Mouse (Mus musculus) ovary, postnatal 10 days (tissue): ENCODE results near the gene Rftn1.
"Not testable (repeated sequence)": the region's sequence is repeated elsewhere in the genome, so short reads cannot be mapped to it uniquely, and the experiment has no call there.

ENCODE experiments used
- DNase-seq: peaks from one replicate; pipeline ENCODE4 v3.0.0; 2022; ENCODE audit warnings: low spot score

Gene Rftn1

DNA sequence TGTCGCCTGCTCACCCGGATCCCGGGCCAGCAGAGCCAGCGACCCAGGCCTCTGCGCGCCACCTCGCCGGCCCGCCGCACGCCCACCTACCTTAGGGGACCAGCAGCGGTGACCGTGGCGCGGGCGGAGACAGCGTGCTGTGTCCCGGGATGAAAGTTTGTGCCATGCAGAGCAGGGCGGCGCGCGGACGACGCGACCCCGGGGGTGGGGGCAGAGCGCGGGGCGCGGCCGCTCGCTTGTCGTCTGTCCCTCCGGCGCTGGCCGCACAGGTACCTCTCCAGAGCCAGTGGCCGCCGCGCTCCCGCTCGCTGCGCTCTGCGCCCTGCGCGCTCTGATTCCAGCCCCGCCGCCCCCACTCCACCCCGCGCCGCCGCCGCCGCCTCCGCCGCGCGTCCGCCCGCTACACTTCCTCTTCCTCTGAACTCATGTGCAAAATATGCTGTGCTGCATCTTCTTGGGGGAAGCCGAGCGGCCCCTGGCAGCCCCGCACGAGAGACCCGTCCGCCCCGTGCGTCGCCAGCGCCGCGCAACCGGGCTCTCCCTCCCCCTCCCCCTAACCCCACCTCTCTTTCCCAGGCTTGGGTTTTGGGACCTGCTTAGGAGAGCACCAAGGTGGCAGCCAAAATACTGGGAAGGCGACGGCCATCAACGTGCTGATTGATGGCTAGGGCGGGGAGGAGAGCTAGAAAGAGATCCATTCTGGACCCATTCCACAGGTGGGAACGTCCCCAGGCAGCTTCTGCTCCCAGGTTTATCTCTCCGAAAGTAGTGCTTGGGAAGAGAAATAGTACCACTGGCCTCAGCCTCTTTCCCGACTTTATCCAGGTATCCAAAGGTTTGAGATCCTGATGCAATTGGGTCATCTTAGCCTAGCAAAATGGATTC, at the start of gene Rftn1:
TSS of gene Rftn1 (minus strand) at position 544 of the 885 bp plus-strand sequence.
- peak; percentile 21 for DNase-seq

- DNase-seq: no peak
Observed at GRCm38 (mm10) chr17:50237818-50238610, 47.5 kb upstream of the Rftn1 start.

DNA sequence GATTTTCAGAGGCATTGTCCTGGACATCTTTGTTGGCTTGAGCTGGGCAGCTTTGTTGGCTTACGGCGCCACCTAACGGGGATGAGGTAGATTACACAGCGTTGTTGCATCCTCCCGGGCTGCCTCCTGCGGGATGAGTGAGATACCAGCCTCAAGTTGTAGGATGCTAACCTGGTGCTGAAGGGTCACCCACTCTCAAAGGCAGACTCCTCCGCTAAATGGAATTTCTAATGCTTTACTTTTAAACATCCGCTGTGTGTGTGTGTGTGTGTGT, 46.9 kb upstream of the Rftn1 start:
- peak; percentile 59 for DNase-seq

- no peak for DNase-seq
Observed at GRCm38 (mm10) chr17:50236702-50237435, 46.4 kb upstream of the Rftn1 start.

- DNase-seq: no peak
Observed at GRCm38 (mm10) chr17:50235943-50236701, 45.6 kb upstream of the Rftn1 start.

DNA sequence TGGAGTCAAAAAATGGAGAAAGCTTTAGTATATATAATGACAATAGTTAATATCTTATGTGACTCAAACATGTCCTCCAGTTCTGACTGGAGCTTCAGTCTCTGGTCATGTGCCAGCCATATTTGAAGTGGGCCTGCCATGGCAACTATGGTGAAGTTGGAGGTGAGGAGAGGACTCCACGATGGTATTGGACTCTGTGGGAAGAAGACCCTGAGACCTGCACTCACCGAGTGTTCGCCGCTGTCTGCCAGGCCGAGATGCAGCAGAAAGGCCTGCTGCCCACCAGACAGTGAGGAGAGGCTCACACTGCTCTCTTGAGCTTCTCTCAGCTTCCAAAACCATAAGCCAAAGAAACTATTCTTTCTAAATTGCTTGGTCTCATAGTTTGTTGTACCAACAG, 43.5 kb upstream of the Rftn1 start:
- DNase-seq: no peak

DNA sequence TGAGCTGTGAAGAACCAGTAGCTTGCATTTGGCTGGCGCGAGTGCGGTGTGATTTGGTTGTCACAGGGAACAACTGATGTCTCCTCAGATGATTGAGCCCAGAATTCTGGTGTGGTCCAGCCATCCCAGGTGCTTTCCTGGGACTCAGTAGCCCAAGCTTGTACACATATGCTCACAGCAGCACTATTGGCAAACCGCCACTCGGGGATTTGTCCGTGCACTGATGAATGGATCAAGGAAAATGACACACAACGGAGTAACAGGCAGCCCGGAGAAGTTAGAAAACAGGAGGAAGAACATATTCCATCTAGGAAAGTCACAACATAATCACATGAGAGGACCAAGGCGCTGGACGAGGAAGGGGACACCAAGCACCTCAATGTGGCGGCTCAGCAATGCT, 42.3 kb upstream of the Rftn1 start:
- no peak for DNase-seq

DNA sequence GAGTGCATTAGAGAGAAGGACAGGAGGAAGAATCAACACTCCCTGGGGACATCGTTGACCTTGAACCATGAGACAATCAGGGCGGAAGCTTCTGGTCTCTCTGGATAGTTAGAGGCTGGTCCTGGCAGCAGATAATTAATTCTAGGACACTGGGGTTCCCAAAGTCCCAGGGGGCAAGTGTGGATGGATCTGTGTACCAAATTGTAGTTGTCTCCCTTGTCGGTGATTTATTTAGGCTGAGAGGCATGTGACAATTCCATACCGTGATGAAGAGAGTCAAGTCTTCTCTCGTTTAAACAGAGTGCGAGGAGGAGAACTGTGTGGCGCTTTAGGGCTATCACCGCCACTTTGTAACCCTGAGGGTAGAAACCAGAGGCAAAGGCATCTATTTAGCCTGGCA, 40.7 kb upstream of the Rftn1 start:
- no peak for DNase-seq

- no peak for DNase-seq
Observed at GRCm38 (mm10) chr17:50229534-50229933, 39.1 kb upstream of the Rftn1 start.

DNA sequence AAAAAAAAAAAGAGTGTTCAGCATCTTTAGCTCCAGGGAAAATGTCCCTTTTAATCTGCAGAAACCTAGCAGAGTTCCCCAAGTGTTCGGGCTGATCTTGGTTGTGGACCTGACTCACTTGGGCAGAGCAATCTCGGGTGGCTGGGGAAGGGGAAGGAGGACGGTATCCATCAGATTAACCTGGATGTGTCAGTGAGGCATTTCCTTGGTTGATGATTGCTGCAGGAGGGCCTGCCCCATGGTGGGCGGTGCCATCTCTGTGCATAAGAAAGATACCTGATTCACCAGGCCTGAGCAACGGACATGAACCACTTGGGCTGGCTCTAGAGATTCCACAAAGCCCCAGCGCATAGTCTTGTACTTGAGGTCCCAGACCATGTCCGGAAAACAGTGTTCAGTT, 36.9 kb upstream of the Rftn1 start:
- no peak for DNase-seq

GRCm38 (mm10) chr17:50224718-50225117, 34.2 kb upstream of the Rftn1 start:
- no peak for DNase-seq

- DNase-seq: no peak
Observed at GRCm38 (mm10) chr17:50217978-50218377, 27.5 kb upstream of the Rftn1 start.

- no peak for DNase-seq
Observed at GRCm38 (mm10) chr17:50215104-50215503, 24.6 kb upstream of the Rftn1 start.

DNA sequence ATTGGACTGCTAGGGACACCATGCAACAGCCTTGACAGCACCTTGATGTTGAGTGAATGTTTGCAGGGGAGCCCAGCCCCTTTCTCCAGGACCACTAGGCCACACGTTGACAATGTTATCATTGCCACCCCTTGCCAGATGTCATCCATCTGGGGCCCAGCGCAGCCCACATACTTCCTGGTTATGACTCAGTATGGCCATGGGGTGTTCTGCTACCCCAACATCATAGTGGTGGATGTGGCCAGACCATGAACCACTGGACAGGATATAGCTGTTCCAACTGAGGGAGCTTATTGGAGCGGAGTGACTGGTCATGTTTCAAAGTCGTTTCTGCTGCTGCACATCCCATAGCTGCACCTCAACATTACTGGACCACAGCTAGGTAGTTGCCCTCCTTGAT, 22.6 kb upstream of the Rftn1 start:
- no peak for DNase-seq

DNA sequence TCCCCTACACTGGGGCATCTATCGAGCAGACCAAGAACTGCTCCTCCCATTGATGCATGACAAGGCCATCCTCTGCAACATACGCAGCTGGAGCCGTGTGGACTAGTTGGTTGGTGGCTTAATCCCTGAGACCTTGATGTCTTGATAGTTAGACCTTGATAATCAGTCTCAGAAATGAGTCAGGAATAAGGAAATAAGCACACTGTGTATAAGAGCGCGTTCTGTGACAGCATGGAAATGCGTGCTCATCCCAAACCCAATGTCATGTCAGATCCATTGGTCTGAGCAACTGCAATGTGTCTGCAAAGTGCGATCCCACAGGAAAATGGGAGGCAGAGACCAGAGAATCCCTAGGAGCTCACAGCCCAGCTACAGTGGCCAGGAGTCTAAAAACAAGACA, 21.3 kb upstream of the Rftn1 start:
- no peak for DNase-seq

- no peak for DNase-seq
Observed at GRCm38 (mm10) chr17:50209831-50210230, 19.4 kb upstream of the Rftn1 start.

DNA sequence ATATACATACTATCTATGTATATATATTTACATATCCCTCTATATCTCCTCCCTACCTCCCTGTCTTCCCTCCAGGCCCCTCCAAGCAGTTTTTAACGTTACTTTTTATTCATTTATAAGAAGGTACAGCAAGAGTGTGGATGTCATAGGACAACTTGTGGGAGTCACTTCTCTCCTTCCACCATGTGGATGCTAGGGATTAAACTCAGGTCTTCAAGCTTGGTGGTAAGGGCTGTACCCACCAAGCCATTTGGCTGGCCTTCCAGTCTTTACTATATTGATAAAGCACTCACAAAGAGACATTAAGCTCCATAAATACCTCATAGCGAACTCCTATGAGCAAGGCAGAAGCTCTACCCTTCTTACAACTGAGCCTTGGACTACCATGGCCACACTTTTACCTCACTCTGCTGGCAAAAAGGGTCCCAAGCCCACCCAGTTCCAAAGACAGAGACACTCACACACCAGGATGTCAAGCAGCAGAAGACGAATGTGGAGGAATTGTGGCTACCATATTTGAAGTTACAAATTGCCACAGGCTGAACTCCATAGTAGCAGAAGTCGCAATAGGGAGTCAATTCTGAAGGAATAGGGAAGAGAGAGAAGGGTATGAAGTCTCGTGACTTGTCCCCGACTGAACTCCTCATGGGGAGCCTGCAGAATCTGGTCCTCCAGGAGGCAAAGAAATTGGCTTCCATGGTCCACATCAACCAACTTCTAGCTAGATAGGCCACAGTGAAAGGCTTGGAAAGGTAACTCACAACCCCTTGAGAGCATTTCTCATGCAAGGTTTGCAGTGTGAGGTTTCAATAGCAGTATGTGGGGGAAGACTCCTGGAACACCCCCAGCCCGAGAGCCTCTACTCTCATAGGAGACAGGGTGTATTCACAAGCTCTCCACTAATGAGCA, 17.9 kb upstream of the Rftn1 start:
- no peak for DNase-seq

- not testable (repeated sequence) for DNase-seq
Observed at GRCm38 (mm10) chr17:50206262-50206661, 15.8 kb upstream of the Rftn1 start.

DNA sequence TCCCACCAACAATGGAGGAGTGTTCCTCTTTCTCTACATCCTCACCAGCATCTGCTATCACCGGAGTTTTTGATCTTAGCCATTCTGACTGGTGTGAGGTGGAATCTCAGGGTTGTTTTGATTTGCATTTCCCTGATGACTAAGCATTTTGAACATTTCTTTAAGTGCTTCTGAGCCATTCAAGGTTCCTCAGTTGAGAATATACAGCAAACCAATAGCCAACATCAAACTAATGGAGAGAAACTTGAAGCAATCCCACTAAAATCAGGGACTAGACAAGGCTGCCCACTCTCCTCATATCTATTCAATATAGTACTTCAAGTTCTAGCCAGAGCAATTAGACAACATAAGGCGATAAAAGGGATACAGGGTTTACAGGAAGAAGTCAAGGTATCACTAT, 15.4 kb upstream of the Rftn1 start:
- DNase-seq: not testable (repeated sequence)

DNA sequence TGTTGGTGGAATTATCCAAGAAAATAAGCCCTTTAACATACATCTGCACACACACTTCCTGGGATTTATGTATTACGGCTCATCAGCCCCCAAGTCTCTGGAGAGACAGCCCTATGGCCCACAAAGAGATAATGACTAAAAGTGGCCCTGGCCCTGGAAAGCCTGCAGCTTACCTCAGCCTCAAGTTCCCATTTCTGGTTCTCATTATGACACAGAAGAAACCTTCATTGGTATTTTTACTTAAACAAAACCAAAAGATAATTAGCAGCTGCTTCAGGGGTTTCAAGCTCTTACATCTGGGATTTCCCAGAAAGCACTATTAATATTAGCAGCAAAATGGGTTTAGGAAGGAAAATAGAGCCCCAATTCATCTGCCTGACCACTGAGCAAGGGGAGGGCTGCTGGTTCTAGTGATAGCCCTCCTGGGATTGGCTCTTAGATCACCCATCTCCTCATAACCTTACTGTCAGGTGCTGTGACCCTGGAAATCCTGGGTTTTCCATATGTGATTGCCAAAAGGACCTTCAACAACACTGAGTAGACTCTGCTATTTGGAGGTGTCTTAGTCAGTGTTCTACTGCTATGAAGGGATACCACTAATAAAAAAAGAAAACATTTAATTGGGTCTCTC, 14.8 kb upstream of the Rftn1 start:
- no peak for DNase-seq
